In the genomic region with DNA sequence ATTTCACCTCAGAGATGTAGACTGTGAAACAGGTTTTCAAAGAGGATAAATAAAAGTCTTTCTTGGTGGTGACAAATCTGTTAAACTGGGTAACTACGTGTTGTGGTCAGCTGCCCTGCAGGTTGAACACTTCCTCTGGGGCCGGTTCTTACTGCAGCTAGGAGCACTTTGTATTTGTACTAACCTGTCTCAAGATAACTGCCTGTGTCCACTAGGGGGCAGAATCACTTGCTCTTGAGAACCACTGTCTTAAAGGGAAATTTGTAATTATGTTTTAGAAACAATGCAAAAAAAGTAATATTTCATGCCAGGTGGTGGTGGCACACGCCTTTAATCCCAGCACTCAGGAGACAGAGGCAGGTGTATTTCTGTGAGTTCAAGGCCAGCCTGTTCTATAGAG, we compare ENCODE assay signal across 10 mouse cellular contexts. TPM values are rescaled to one million over a fixed set of nuclear protein-coding genes. Genes with fewer than 3 reads are reported as not detected.
DNase-seq lines count a peak whose midpoint lies in the region; ATAC-seq and TF ChIP-seq lines count a peak whose summit lies in the region.
"Had no signal": no experiment of that assay in that cellular context is flagged by ENCODE, and none has a peak within 500 bp of the region (broad histone marks: within the 10 kb centered on the region; RNA-seq: fewer than 3 reads in every experiment).

No protein-coding gene starts in this region.

- peak; percentile 91 for TF ChIP-seq CTCF in heart, adult 2 months (IDR thresholded peaks at IDR 0.05)

- no peaks in the 10 kb centered on the region for H3K27me3 ChIP-seq in heart, adult 2 months (ENCODE audit: control insufficient read depth, insufficient read depth, low read length)
- H3K27me3 ChIP-seq: embryonic facial prominence, embryonic 12.5 days; limb, embryonic 12.5 days had no signal

- no peaks in the 10 kb centered on the region for H3K79me2 ChIP-seq in heart, adult 2 months (replicated peaks; ENCODE audit: control insufficient read depth, insufficient read depth, low read length)

- no peak overlapping the region for H3K27ac ChIP-seq in heart, adult 2 months
- H3K27ac ChIP-seq: embryonic facial prominence, embryonic 12.5 days; limb, embryonic 12.5 days had no signal

- H3K9ac ChIP-seq in heart, adult 2 months (ENCODE audit: low read depth, low read length), result no peak overlapping the region
- H3K9ac ChIP-seq: embryonic facial prominence, embryonic 12.5 days; limb, embryonic 12.5 days had no signal

- no peak for TF ChIP-seq EP300 in heart, adult 2 months (IDR thresholded peaks at IDR 0.05; ENCODE audit: insufficient read depth, low read depth, low read length)

- ATAC-seq in activated CD4-positive, CD25-positive, alpha-beta regulatory T cell, adult 4 months, result peak; percentile 69

- H3K36me3 ChIP-seq in heart, adult 2 months (ENCODE audit: control insufficient read depth, insufficient read depth, low read length), result no peaks in the 10 kb centered on the region

- intact Hi-C loops in heart, adult 2 months (cut with DNase I), result loop anchor here (1.0 kb wide), 1 partner anchor 90 kb away; no protein-coding TSS in a partner anchor
- intact Hi-C loops in heart, postnatal 25 days (cut with DNase I), result no loop called here

- TF ChIP-seq POLR2A in heart, adult 2 months (IDR thresholded peaks at IDR 0.05; ENCODE audit: insufficient read depth, low read depth, low read length), result no peak

- no peaks in the 10 kb centered on the region for H3K4me1 ChIP-seq in heart, adult 2 months (ENCODE audit: control insufficient read depth, insufficient read depth, low read length)
- H3K4me1 ChIP-seq: embryonic facial prominence, embryonic 12.5 days; limb, embryonic 12.5 days had no signal

- no peak overlapping the region for H3K4me3 ChIP-seq in heart, adult 2 months
- H3K4me3 ChIP-seq: embryonic facial prominence, embryonic 12.5 days; limb, embryonic 12.5 days had no signal

- peak; percentile 24 to 32 for DNase-seq in heart, adult 2 months
- no peak for DNase-seq in heart, postnatal 25 days (ENCODE audit: low spot score)
- peak; percentile 81 to 85 for DNase-seq in B cell, adult 2 months
- peak; percentile 75 for DNase-seq in embryo, embryonic 11 days
- DNase-seq in kidney, postnatal 25 days, result peak; percentile 58 to 81
- peak; percentile 73 for DNase-seq in mesoderm, embryonic 11.5 days (ENCODE audit: low read depth, low spot score)
- peak; percentile 40 for DNase-seq in thymus, postnatal 25 days

- 27% methylated on average over 3 of the region's 3 CpGs for WGBS in heart, adult 2 months

RNA-seq across cellular contexts. Expression of gene Hhex, which starts 15.0 kb away (rescaled TPM):
- 1 to 10 TPM; 2.2 to 4.2 TPM for total RNA-seq in heart, adult 2 months (2021)
- polyA plus RNA-seq in heart, adult 2 months (2012; rRNA removed), result 2.0 and 2.3 TPM in 2 replicates
- 1 to 10 TPM; 3.8 to 4.8 TPM for total RNA-seq in heart, postnatal 25 days (2021)
- 1 to 10 TPM in 1 of 2 experiments, not detected in 1; 1.1 TPM for polyA plus RNA-seq in activated CD4-positive, CD25-positive, alpha-beta regulatory T cell, adult 4 months (2017; shearing (Covaris generic))

RNA-seq across cellular contexts. Expression of gene Kif11, which starts 43.4 kb away (rescaled TPM):
- total RNA-seq in heart, adult 2 months (2021), result under 1 TPM; 0.34 to 0.66 TPM
- polyA plus RNA-seq in heart, adult 2 months (2012; rRNA removed), result 0.20 and 0.35 TPM in 2 replicates
- under 1 TPM; 0.88 to 0.95 TPM for total RNA-seq in heart, postnatal 25 days (2021)
- 10 to 100 TPM; 16.6 to 21.3 TPM for polyA plus RNA-seq in activated CD4-positive, CD25-positive, alpha-beta regulatory T cell, adult 4 months (2017; shearing (Covaris generic))
